Mouse (Mus musculus): ENCODE data around the gene Rprm.

Gene Rprm

GRCm38 (mm10) chr2:54085430-54086087 is at the start of gene Rprm:
TSS of gene Rprm (minus strand) at chr2:54085552.
- in situ Hi-C loops (cut with MboI; ENCODE audit: low pct_unique_long_range_greater_than_20kb in 1 of 2, low sequenced_read_pairs in 2 of 2, unreplicated experiment in 1 of 2): no loop called here

GRCm38 (mm10) chr2:54119305-54119704 is 34.0 kb upstream of the Rprm start:
- in situ Hi-C loops (cut with MboI; ENCODE audit: low pct_unique_long_range_greater_than_20kb in 1 of 2, low sequenced_read_pairs in 2 of 2, unreplicated experiment in 1 of 2): no loop called here

GRCm38 (mm10) chr2:54118881-54119280 is 33.5 kb upstream of the Rprm start:
- in situ Hi-C loops (cut with MboI; ENCODE audit: low pct_unique_long_range_greater_than_20kb in 1 of 2, low sequenced_read_pairs in 2 of 2, unreplicated experiment in 1 of 2): no loop called here

GRCm38 (mm10) chr2:54111294-54111693 is 25.9 kb upstream of the Rprm start:
- in situ Hi-C loops (cut with MboI; ENCODE audit: low pct_unique_long_range_greater_than_20kb in 1 of 2, low sequenced_read_pairs in 2 of 2, unreplicated experiment in 1 of 2): no loop called here

- in situ Hi-C loops (cut with MboI; ENCODE audit: low pct_unique_long_range_greater_than_20kb in 1 of 2, low sequenced_read_pairs in 2 of 2, unreplicated experiment in 1 of 2): no loop called here
These were observed 20.9 kb upstream of the Rprm start for GRCm38 (mm10) chr2:54106232-54106726.

GRCm38 (mm10) chr2:54099939-54100338 is 14.6 kb upstream of the Rprm start:
- in situ Hi-C loops (cut with MboI; ENCODE audit: low pct_unique_long_range_greater_than_20kb in 1 of 2, low sequenced_read_pairs in 2 of 2, unreplicated experiment in 1 of 2): no loop called here

GRCm38 (mm10) chr2:54092616-54093015 is 7.3 kb upstream of the Rprm start:
- in situ Hi-C loops (cut with MboI; ENCODE audit: low pct_unique_long_range_greater_than_20kb in 1 of 2, low sequenced_read_pairs in 2 of 2, unreplicated experiment in 1 of 2): no loop called here

GRCm38 (mm10) chr2:54086254-54086653 is 902 bp upstream of the Rprm start:
- in situ Hi-C loops (cut with MboI; ENCODE audit: low pct_unique_long_range_greater_than_20kb in 1 of 2, low sequenced_read_pairs in 2 of 2, unreplicated experiment in 1 of 2): no loop called here

- in situ Hi-C loops (cut with MboI; ENCODE audit: low pct_unique_long_range_greater_than_20kb in 1 of 2, low sequenced_read_pairs in 2 of 2, unreplicated experiment in 1 of 2): no loop called here
These were observed 469 bp downstream of the Rprm start for GRCm38 (mm10) chr2:54084737-54085429.

- in situ Hi-C loops (cut with MboI; ENCODE audit: low pct_unique_long_range_greater_than_20kb in 1 of 2, low sequenced_read_pairs in 2 of 2, unreplicated experiment in 1 of 2): no loop called here
These were observed 1.3 kb downstream of the Rprm start for GRCm38 (mm10) chr2:54083861-54084736.

- in situ Hi-C loops (cut with MboI; ENCODE audit: low pct_unique_long_range_greater_than_20kb in 1 of 2, low sequenced_read_pairs in 2 of 2, unreplicated experiment in 1 of 2): no loop called here
These were observed 6.4 kb downstream of the Rprm start for GRCm38 (mm10) chr2:54078961-54079360.

GRCm38 (mm10) chr2:54071526-54071925 is 13.8 kb downstream of the Rprm start:
- in situ Hi-C loops (cut with MboI; ENCODE audit: low pct_unique_long_range_greater_than_20kb in 1 of 2, low sequenced_read_pairs in 2 of 2, unreplicated experiment in 1 of 2): no loop called here

GRCm38 (mm10) chr2:54062421-54062820 is 22.9 kb downstream of the Rprm start:
- in situ Hi-C loops (cut with MboI; ENCODE audit: low pct_unique_long_range_greater_than_20kb in 1 of 2, low sequenced_read_pairs in 2 of 2, unreplicated experiment in 1 of 2): no loop called here

- in situ Hi-C loops (cut with MboI; ENCODE audit: low pct_unique_long_range_greater_than_20kb in 1 of 2, low sequenced_read_pairs in 2 of 2, unreplicated experiment in 1 of 2): no loop called here
These were observed 24.3 kb downstream of the Rprm start for GRCm38 (mm10) chr2:54061039-54061438.
